Mouse (Mus musculus): ENCODE measurements at regions not wholly inside any gene's neighbourhood (a gene's known extent, or its start where the extent isn't known, plus 50 kb on each side); places are given as distances from the start of the nearest gene placed in this dataset.

GRCm38 (mm10) chr16:5620566-5620965 lies 264.6 kb upstream of the Rbfox1 start:
- TF ChIP-seq CTCF (IDR thresholded peaks at IDR 0.05; ENCODE audit: control insufficient read depth, insufficient read depth, insufficient replicate concordance, low read depth, low read length), result no peak
- TF ChIP-seq POLR2A (IDR thresholded peaks at IDR 0.05; ENCODE audit: control insufficient read depth, low read depth, low read length), result no peak

Data from testis, adult 2 months (tissue).